Mouse (Mus musculus): ENCODE data around the gene Kcnj6. TPM values are rescaled to one million over a fixed set of nuclear protein-coding genes. Genes with fewer than 3 reads are reported as not detected.

The Kcnj6 gene
- total RNA-seq, 2 experiments from 2014 or later = not detected

- no peak for DNase-seq
Observed at GRCm38 (mm10) chr16:94717051-94717450, 280.4 kb downstream of the Kcnj6 start.

GRCm38 (mm10) chr16:94714483-94714882 lies 283.0 kb downstream of the Kcnj6 start:
- no peak for DNase-seq

- peak; percentile 72 for DNase-seq
Observed at GRCm38 (mm10) chr16:94713480-94714094, 283.9 kb downstream of the Kcnj6 start.

GRCm38 (mm10) chr16:94701971-94702370 lies 295.5 kb downstream of the Kcnj6 start:
- DNase-seq = no peak

GRCm38 (mm10) chr16:94701141-94701540 lies 296.4 kb downstream of the Kcnj6 start:
- DNase-seq = no peak

Small RNA genes within 50 kb of the gene (microRNA-seq; reads per million reads assigned to microRNA genes)
- 0 reads per million in 2 experiments for gene Gm22745 (ENCODE audit: borderline replicate concordance in 2 of 2)

All from gastrocnemius, postnatal 25 days (tissue).